Mouse (Mus musculus) gonadal fat pad, adult 2 months (tissue): ENCODE measurements around the gene Coro1b. TPM values are rescaled to one million over a fixed set of nuclear protein-coding genes. Genes with fewer than 3 reads are reported as not detected.

Source experiments
- DNase-seq: peaks from one replicate; pipeline ENCODE4 v3.0.0-alpha.2; 2012; ENCODE audit warnings: low read depth
- polyA plus RNA-seq: library from polyadenylated mRNA; depleted of rRNA; stranded (reverse); fragments of >200 nt; gene quantifications from 2 replicates; pipeline ENCODE4 v1.2.3, GENCODE M21; 2012; rRNA removed

Coro1b gene
- polyA plus RNA-seq = 251 and 287 TPM in 2 replicates

DNA sequence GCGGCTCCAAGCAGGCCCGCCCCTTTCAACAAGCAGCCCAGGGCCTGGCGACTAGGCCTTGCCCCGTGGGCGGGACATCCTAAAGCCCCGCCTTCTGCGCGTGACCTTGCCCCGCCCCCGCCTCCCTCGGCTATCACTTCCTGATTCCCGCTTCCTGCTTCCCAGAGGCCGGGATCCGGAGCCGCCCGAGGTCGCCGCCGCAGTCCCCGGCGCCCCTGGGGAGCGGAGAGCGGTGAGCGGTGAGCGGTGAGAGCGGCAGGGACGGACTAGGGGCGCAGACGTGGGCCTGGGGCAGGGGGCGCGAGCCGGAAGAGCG is at the start of gene Coro1b:
Gene Coro1b, plus strand, starts transcription at position 129 of the 316 bp plus-strand sequence.
- no peak for DNase-seq

- DNase-seq = peak; percentile 37
Measured at GRCm38 (mm10) chr19:4099056-4099455, 49.4 kb upstream of the Coro1b start.

- DNase-seq = no peak
Measured at GRCm38 (mm10) chr19:4099837-4100717, 48.3 kb upstream of the Coro1b start, which contains the start of gene Pitpnm1. Gene Pitpnm1 (plus strand): TSS chr19:4099998.

- DNase-seq = no peak
Measured at GRCm38 (mm10) chr19:4100718-4101261, 47.6 kb upstream of the Coro1b start.

DNA sequence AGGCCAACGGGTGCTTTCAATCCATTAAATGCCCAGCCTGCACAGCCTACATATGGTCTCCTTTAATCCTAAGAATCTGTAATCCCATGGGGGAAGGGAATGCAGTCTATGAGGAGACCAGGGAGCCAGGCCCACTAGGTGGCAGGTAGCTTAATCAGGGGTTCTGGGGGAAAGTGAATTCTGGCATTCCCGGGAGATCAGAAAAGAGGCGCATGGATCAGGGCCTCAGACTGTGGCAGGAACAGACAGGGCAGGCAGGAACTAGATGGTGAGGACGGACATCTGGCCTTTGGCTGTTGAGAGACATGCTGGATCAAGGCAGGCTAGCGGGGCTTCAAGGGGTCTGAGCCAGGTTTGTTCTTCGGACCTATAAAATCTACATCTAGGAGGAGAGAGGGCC is 47.0 kb upstream of the Coro1b start:
- no peak for DNase-seq

DNA sequence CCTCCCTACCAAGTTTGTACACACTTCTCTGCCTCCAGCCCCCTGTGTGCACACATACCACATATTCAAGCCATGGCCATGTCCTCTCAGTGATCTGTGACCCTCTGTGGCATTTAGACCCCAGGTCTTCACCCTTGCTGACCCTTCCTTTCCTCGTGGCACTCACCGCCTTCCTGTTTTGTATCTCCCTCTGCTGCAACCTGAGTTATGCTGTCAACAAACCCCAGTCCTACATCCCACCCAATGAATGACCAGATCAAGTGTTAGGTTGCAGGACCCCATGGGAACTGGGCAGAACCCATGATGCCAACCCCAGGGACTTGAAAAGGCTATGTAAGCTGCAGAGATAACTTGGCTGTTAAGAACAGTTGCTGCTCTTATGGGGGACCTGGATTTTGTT is 46.4 kb upstream of the Coro1b start:
- no peak for DNase-seq

DNA sequence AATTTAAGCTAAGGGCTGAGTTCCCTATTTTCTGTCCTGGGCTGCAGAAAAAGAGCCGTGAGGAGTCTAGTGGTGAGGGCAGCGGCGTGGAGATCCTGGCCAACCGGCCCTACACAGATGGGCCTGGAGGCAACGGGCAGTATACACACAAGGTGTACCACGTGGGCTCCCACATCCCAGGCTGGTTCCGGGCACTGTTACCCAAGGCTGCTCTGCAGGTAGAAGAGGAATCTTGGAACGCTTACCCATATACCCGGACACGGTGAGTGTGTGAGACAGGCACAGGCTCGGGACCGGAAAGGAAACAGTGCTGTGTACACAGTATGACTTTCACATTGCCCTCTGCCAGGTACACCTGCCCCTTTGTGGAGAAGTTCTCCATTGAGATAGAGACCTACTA is 45.8 kb upstream of the Coro1b start:
- no peak for DNase-seq

DNA sequence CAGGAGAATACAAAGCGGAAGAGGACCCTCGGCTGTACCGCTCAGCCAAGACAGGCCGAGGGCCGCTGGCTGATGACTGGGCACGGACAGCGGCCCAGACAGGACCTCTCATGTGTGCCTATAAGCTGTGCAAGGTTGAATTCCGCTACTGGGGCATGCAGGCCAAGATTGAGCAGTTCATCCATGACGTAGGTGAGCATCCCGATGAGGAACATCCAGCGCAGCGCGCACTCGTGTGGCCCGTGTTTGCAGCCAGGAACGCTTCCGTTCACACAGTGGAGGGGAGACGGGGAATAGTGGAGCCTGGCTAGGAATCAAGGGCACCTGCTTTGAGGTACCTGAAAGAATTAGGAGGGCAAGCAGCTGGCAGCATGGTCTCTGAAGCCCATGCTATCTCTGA is 45.1 kb upstream of the Coro1b start:
- DNase-seq = no peak

GRCm38 (mm10) chr19:4103792-4104191 is 44.6 kb upstream of the Coro1b start:
- no peak for DNase-seq

DNA sequence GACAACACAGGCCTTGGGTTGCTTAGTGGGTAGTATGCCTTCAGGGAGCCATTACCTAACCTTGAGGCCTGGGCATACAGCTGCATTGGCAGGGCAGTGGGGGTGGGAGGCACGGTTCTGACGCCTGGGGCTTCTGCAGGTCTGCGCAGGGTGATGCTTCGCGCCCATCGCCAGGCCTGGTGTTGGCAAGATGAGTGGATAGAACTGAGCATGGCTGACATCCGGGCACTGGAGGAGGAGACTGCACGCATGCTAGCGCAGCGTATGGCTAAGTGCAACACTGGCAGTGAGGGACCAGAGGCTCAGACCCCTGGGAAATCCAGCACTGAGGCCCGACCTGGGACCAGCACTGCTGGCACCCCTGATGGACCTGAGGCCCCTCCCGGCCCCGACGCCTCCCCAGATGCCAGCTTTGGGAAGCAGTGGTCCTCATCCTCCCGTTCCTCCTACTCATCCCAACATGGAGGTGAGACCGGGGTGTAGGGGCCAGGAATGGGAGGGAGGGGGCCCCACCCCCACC is 43.7 kb upstream of the Coro1b start:
- DNase-seq = no peak

GRCm38 (mm10) chr19:4106654-4107053 is 41.8 kb upstream of the Coro1b start:
- DNase-seq = no peak

GRCm38 (mm10) chr19:4108535-4108934 is 39.9 kb upstream of the Coro1b start:
- DNase-seq = no peak

- no peak for DNase-seq
Measured at GRCm38 (mm10) chr19:4112063-4112960, 36.1 kb upstream of the Coro1b start.

DNA sequence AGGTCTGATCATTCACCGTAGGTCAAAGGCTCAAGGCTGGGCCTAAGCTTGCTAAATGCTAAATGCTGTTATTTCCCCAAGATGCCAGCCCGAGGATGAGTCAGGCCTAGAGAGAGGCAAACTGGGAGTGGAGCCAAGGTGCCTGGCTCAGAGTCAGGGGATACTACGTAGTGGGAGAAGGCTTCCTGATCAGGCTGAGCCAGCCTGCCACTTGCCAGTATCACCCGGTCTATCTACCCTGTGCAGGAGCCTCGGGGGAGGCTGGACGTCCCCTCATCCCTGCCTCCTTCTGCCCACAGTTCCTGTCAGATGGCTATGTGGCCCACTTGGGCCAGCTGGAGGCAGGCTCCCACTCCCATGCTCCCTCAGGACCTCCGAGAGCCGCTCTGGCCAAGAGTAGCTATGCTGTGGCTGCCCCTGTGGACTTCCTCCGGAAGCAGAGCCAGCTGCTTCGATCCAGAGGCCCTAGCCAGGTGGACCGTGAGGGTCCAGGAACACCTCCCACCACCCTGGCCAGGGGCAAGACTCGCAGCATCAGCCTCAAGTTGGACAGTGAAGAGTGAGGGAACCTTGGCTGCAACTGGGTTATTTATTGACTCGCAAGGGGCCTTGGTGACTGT is 35.1 kb upstream of the Coro1b start:
- no peak for DNase-seq

DNA sequence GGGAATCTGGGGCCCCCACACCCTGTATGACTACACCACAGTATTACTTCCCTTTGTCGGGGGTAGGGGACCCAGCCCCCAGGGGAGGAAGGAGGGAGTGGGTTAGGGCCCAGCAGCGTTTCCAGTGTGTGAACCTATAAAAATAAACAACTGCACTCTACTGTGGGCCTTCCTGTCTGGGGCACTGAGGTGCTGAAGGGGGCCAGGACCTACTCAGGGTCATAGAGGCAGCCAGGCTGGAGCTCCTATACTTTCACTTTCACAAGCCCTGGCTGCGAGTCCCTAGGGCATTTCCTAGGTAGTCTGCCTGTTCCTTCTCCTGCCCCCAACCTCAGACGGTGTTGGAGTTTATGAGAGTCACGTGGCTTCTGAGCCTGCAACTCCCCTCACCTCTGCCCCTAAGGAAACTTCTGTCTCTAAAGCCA is 34.6 kb upstream of the Coro1b start:
- DNase-seq = no peak

DNA sequence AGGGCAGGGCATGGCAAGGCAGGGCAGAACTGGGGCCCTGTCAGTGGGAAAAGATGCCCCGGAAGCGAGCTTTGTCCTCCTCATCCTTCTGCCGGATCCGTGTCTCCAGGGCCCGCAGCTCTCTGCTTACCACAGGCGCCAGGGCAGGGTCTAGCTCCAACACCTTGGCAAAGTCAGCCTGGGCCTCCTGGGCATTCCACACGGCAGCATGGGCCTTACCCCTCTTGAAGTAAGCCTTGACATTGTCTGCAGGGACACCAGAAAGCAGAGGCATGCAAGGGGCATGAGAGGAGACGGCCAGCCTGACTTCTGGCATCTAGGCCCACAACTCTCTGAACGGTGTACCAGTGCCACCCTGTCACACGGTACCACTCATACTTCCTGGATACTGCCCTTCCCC is 33.9 kb upstream of the Coro1b start:
- DNase-seq = no peak

GRCm38 (mm10) chr19:4115144-4115543 is 33.3 kb upstream of the Coro1b start:
- no peak for DNase-seq

- no peak for DNase-seq
Measured at GRCm38 (mm10) chr19:4115816-4116215, 32.6 kb upstream of the Coro1b start.

DNA sequence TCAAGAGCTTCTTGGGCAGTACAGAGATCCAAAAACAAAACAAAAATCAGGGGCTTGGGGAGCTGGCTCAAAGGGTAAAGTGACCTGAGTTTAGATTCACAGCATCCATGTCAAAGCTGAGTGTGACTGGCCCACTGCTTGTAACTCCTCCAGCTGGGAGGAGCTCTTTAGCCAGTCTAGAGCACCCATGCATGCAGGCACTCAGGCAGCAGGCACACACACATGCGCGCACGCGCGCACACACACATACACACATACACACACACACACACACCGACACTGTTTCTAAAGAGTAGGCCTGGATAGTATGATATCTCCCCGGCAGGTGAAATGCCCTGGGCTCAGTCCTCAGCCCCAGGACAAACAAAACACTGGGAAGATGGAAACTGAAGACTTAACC is 31.4 kb upstream of the Coro1b start:
- no peak for DNase-seq

GRCm38 (mm10) chr19:4118350-4118749 is 30.1 kb upstream of the Coro1b start:
- DNase-seq = no peak

GRCm38 (mm10) chr19:4119716-4120487 is 28.5 kb upstream of the Coro1b start:
- no peak for DNase-seq
